Mouse (Mus musculus) hindbrain, postnatal 0 days (tissue): ENCODE measurements around the gene Foxq1. TPM values are rescaled to one million over a fixed set of nuclear protein-coding genes. Genes with fewer than 3 reads are reported as not detected.
A peak's percentile ranks its signal among the peaks of the same experiment; 100 is the strongest.

Experiments
- ATAC-seq: fragments of 200-750 bp; cut with Nextera tagmentation; 2 replicates; pipeline ENCODE4 v1.8.0; 2017; ENCODE audit warnings: mild to moderate bottlenecking, moderate TSS enrichment, moderate library complexity
- DNase-seq: peaks from one replicate; pipeline ENCODE4 v3.0.0-alpha.2; 2015; ENCODE audit warnings: low spot score
- H3K27ac ChIP-seq: fragments of 300-500 bp; sonication (generic); 2 replicates; pipeline ENCODE4 v1.5.1; 2014; ENCODE audit warnings: mild to moderate bottlenecking
- H3K27me3 ChIP-seq: fragments of 300-500 bp; sonication (generic); 2 replicates; pipeline ENCODE4 v1.6.1; 2014; ENCODE audit warnings: low read length, mixed read lengths; ENCODE audit not compliant: insufficient read depth
- H3K36me3 ChIP-seq: fragments of 300-500 bp; sonication (generic); 2 replicates; pipeline ENCODE4 v1.6.1; 2014; ENCODE audit warnings: low read length, mixed read lengths; ENCODE audit not compliant: insufficient read depth
- H3K4me1 ChIP-seq: fragments of 300-500 bp; sonication (generic); 2 replicates; pipeline ENCODE4 v1.6.1; 2014; ENCODE audit warnings: antibody characterized with exemption, low read length, mixed read lengths; ENCODE audit not compliant: insufficient read depth
- H3K4me2 ChIP-seq: fragments of 300-500 bp; sonication (generic); 2 replicates; pipeline ENCODE4 v1.6.1; 2014; ENCODE audit warnings: low read depth, mild to moderate bottlenecking, low read length, moderate library complexity, mixed read lengths
- H3K4me3 ChIP-seq: fragments of 300-500 bp; sonication (generic); 2 replicates; pipeline ENCODE4 v1.5.1; 2014; ENCODE audit warnings: low read length
- H3K9ac ChIP-seq: fragments of 300-500 bp; sonication (generic); replicated peaks from 2 replicates; pipeline ENCODE4 v1.6.1; 2014; ENCODE audit warnings: mild to moderate bottlenecking, low read length, moderate library complexity, mixed read lengths
- H3K9me3 ChIP-seq: fragments of 300-500 bp; sonication (generic); 2 replicates; pipeline ENCODE4 v1.6.1; 2016; ENCODE audit warnings: low read length, mixed read lengths
- CTCF ChIP-seq: IDR thresholded peaks from 2 replicates; pipeline ENCODE4 v1.5.1; 2016; ENCODE audit warnings: antibody characterized with exemption, control low read depth, low read depth
- WGBS: fragments of 180-500 bp; shearing (Covaris S2); extraction: QIAGEN DNeasy Blood & Tissue Kit; methylation state at CpG from one replicate; pipeline ENCODE4 v1.1.7; 2014; 5-methylcytosine and 5-hydroxymethylcytosine counted together
- polyA plus RNA-seq: library from polyadenylated mRNA; unstranded; fragments of >200 nt; fragmentation: Nextera tagmentation; extraction: Ambion mirVana; gene quantifications from 2 replicates; pipeline ENCODE4 v1.2.1, GENCODE M21; 2015
- total RNA-seq: library from RNA; depleted of rRNA; stranded (reverse); fragments of >200 nt; gene quantifications from 2 replicates; pipeline ENCODE4 v1.2.3, GENCODE M21; 2014

The Foxq1 gene
- total and polyA plus RNA-seq, 2 experiments from 2014 or later = 1.7 to 4.4 TPM

GRCm38 (mm10) chr13:31557768-31558520 is 2.0 kb downstream of the Foxq1 start:
- peak; percentile 33; the same call in 1 of the 2 replicates for ATAC-seq
- Histone ChIP-seq H3K27me3 (peaks cover 78% of the 10 kb centered on the region), H3K4me3 (peak overlapping the region; percentile 51), H3K27ac (peak overlapping the region; percentile 45; the same call in 1 of the 2 replicates), H3K9me3 (no peaks in the 10 kb centered on the region), H3K4me2 (peak overlapping the region; percentile 92), H3K4me1 (peaks cover 16% of the 10 kb centered on the region), H3K9ac (peak overlapping the region; percentile 44; the same call in 1 of the 2 replicates), H3K36me3 (no peaks in the 10 kb centered on the region)
- TF ChIP-seq CTCF = no peak
- peak; percentile 10 for DNase-seq
- under 1% methylated on average over 73 of the region's 73 CpGs for WGBS

- H3K4me1 ChIP-seq = peaks cover 16% of the 10 kb centered on the region
- peak within 1 kb of the TSS; percentile 51 for H3K4me3 ChIP-seq
- ATAC-seq = peak; percentile 62
- no peaks in the 10 kb centered on the region for H3K9me3 ChIP-seq
- peak within 1 kb of the TSS; percentile 92 for H3K4me2 ChIP-seq
- H3K27ac ChIP-seq = peak within 1 kb of the TSS; percentile 45
- H3K27me3 ChIP-seq = peaks cover 82% of the 10 kb centered on the region
- DNase-seq = peak; percentile 5
- H3K36me3 ChIP-seq = no peaks in the 10 kb centered on the region
- no peak for TF ChIP-seq CTCF
- under 1% methylated on average over 85 of the region's 88 CpGs for WGBS
- H3K9ac ChIP-seq = peak within 1 kb of the TSS; percentile 44
Measured at GRCm38 (mm10) chr13:31558521-31559418, 2.8 kb downstream of the Foxq1 start, which contains the start of gene A530084C06Rik. A530084C06Rik (minus strand) TSS chr13:31559333.

DNA sequence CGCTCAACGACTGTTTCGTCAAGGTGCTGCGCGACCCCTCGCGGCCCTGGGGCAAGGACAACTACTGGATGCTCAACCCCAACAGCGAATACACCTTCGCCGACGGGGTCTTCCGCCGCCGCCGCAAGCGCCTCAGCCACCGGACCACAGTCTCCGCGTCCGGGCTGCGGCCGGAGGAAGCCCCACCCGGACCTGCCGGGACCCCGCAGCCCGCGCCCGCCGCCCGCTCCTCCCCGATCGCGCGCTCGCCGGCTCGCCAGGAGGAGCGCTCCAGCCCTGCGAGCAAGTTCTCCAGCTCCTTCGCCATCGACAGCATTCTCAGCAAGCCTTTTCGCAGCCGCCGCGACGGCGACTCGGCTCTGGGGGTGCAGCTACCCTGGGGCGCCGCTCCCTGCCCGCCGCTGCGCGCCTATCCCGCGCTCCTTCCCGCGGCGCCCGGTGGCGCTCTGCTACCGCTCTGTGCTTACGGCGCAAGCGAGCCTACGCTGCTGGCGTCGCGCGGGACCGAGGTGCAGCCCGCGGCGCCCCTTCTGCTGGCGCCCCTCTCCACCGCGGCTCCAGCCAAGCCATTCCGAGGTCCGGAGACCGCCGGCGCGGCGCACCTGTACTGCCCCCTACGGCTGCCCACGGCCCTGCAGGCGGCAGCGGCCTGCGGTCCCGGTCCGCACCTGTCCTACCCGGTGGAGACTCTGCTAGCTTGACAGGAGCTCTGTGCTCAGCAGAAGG is 3.6 kb downstream of the Foxq1 start:
- DNase-seq = peak; percentile 56
- Histone ChIP-seq H3K9me3 (no peaks in the 10 kb centered on the region), H3K36me3 (no peaks in the 10 kb centered on the region), H3K4me1 (peaks cover 16% of the 10 kb centered on the region), H3K9ac (peak overlapping the region; percentile 44; the same call in 1 of the 2 replicates), H3K4me3 (peak overlapping the region; percentile 51), H3K4me2 (peak overlapping the region; percentile 92), H3K27ac (peak overlapping the region; percentile 45; the same call in 1 of the 2 replicates), H3K27me3 (peaks cover 82% of the 10 kb centered on the region)
- TF ChIP-seq CTCF = peak; percentile 45
- under 1% methylated on average over 89 of the region's 92 CpGs for WGBS
- peak; percentile 73 for ATAC-seq

GRCm38 (mm10) chr13:31564394-31564793 is 8.5 kb downstream of the Foxq1 start:
- Histone ChIP-seq H3K4me1 (peaks cover 4% of the 10 kb centered on the region; the same call in 1 of the 2 replicates), H3K27me3 (peaks cover 38% of the 10 kb centered on the region; the same call in 1 of the 2 replicates), H3K4me3 (no peak overlapping the region), H3K4me2 (no peak overlapping the region), H3K36me3 (no peaks in the 10 kb centered on the region), H3K27ac (no peak overlapping the region), H3K9ac (no peak overlapping the region), H3K9me3 (no peaks in the 10 kb centered on the region)
- TF ChIP-seq CTCF = no peak
- DNase-seq (no peak), ATAC-seq (no peak)
- WGBS = 51% methylated on average over 6 of the region's 6 CpGs

- peaks cover 12% of the 10 kb centered on the region; the same call in 1 of the 2 replicates for H3K27me3 ChIP-seq
- H3K4me2 ChIP-seq = no peak overlapping the region
- DNase-seq (no peak), ATAC-seq (no peak)
- TF ChIP-seq CTCF = no peak
- no peaks in the 10 kb centered on the region for H3K36me3 ChIP-seq
- 86% methylated on average over 8 of the region's 8 CpGs for WGBS
- no peaks in the 10 kb centered on the region for H3K4me1 ChIP-seq
- H3K4me3 ChIP-seq = no peak overlapping the region
- no peak overlapping the region for H3K9ac ChIP-seq
- H3K9me3 ChIP-seq = no peaks in the 10 kb centered on the region
- no peak overlapping the region for H3K27ac ChIP-seq
Measured at GRCm38 (mm10) chr13:31567099-31567498, 11.2 kb downstream of the Foxq1 start.
